Mouse (Mus musculus) embryonic facial prominence, embryonic 15.5 days (tissue): Measurements from ENCODE around the gene Samd3. TPM values are rescaled to one million over a fixed set of nuclear protein-coding genes. Genes with fewer than 3 reads are reported as not detected.
A peak's percentile ranks its signal among the peaks of the same experiment; 100 is the strongest.

ENCODE experiments used
- ATAC-seq: fragments of 200-750 bp; cut with Nextera tagmentation; 2 replicates; pipeline ENCODE4 v1.8.0; 2017; ENCODE audit warnings: low read depth, moderate TSS enrichment; ENCODE audit not compliant: insufficient number of reproducible peaks, low FRiP score, low TSS enrichment
- H3K27ac ChIP-seq: fragments of 300-500 bp; sonication (generic); replicated peaks from 2 replicates; pipeline ENCODE4 v1.5.1; 2015; ENCODE audit warnings: mild to moderate bottlenecking, inconsistent platforms
- H3K27me3 ChIP-seq: fragments of 300-500 bp; sonication (generic); 2 replicates; pipeline ENCODE4 v1.6.1; 2015; ENCODE audit warnings: inconsistent platforms
- H3K36me3 ChIP-seq: fragments of 300-500 bp; sonication (generic); 2 replicates; pipeline ENCODE4 v1.6.1; 2015; ENCODE audit warnings: mild to moderate bottlenecking, inconsistent platforms
- H3K4me1 ChIP-seq: fragments of 300-500 bp; sonication (generic); 2 replicates; pipeline ENCODE4 v1.6.1; 2015; ENCODE audit warnings: inconsistent platforms
- H3K4me2 ChIP-seq: fragments of 300-500 bp; sonication (generic); replicated peaks from 2 replicates; pipeline ENCODE4 v1.6.1; 2015; ENCODE audit warnings: mild to moderate bottlenecking, inconsistent platforms
- H3K4me3 ChIP-seq: fragments of 300-500 bp; sonication (generic); replicated peaks from 2 replicates; pipeline ENCODE4 v1.5.1; 2015; ENCODE audit warnings: mild to moderate bottlenecking, inconsistent platforms
- H3K9ac ChIP-seq: fragments of 300-500 bp; sonication (generic); 2 replicates; pipeline ENCODE4 v1.6.1; 2015; ENCODE audit warnings: inconsistent platforms
- H3K9me3 ChIP-seq: fragments of 300-500 bp; sonication (generic); replicated peaks from 2 replicates; pipeline ENCODE4 v1.6.1; 2016; ENCODE audit warnings: inconsistent platforms
- WGBS: fragments of 180-500 bp; shearing (Covaris S2); methylation state at CpG from one replicate; pipeline ENCODE4 v1.1.7; 2015; 5-methylcytosine and 5-hydroxymethylcytosine counted together
- polyA plus RNA-seq: library from polyadenylated mRNA; unstranded; fragments of >200 nt; fragmentation: Nextera tagmentation; extraction: Ambion mirVana; gene quantifications from 2 replicates; pipeline ENCODE4 v1.2.1, GENCODE M21; 2015

Samd3 gene
- polyA plus RNA-seq, 1 experiment from 2014 or later, result 0.28 TPM

GRCm38 (mm10) chr10:26243203-26243602 is 13.7 kb downstream of the Samd3 start:
- H3K27ac ChIP-seq, result no peak overlapping the region
- whole genome bisulfite sequencing, result 77% methylated on average over 3 of the region's 3 CpGs
- no peak overlapping the region for H3K4me2 ChIP-seq
- H3K27me3 ChIP-seq, result no peaks in the 10 kb centered on the region
- H3K4me1 ChIP-seq, result no peaks in the 10 kb centered on the region
- no peak overlapping the region for H3K9ac ChIP-seq
- no peaks in the 10 kb centered on the region for H3K36me3 ChIP-seq
- H3K4me3 ChIP-seq, result no peak overlapping the region
- no peaks in the 10 kb centered on the region for H3K9me3 ChIP-seq
- ATAC-seq, result no peak

GRCm38 (mm10) chr10:26244466-26244865 is 15.0 kb downstream of the Samd3 start:
- ATAC-seq, result no peak
- Histone ChIP-seq H3K9ac (no peak overlapping the region), H3K27me3 (no peaks in the 10 kb centered on the region), H3K9me3 (no peaks in the 10 kb centered on the region), H3K4me2 (no peak overlapping the region), H3K4me3 (no peak overlapping the region), H3K36me3 (no peaks in the 10 kb centered on the region), H3K4me1 (no peaks in the 10 kb centered on the region), H3K27ac (no peak overlapping the region)
- WGBS, result 82% methylated on average over 6 of the region's 6 CpGs

- no peak overlapping the region for H3K4me3 ChIP-seq
- no peaks in the 10 kb centered on the region for H3K36me3 ChIP-seq
- H3K9ac ChIP-seq, result no peak overlapping the region
- no peak overlapping the region for H3K4me2 ChIP-seq
- H3K27ac ChIP-seq, result no peak overlapping the region
- 70% methylated on average over 7 of the region's 7 CpGs for WGBS
- no peaks in the 10 kb centered on the region for H3K27me3 ChIP-seq
- no peaks in the 10 kb centered on the region for H3K4me1 ChIP-seq
- no peaks in the 10 kb centered on the region for H3K9me3 ChIP-seq
- ATAC-seq, result no peak
Observed at GRCm38 (mm10) chr10:26249426-26250165, 20.1 kb downstream of the Samd3 start.

- 35% methylated on average over 4 of the region's 4 CpGs for WGBS
- ATAC-seq, result no peak
Observed at GRCm38 (mm10) chr10:26259908-26260307, 30.4 kb downstream of the Samd3 start.

GRCm38 (mm10) chr10:26263744-26264459 is 34.4 kb downstream of the Samd3 start:
- no peak overlapping the region for H3K27ac ChIP-seq
- no peaks in the 10 kb centered on the region for H3K4me1 ChIP-seq
- 68% methylated on average over 3 of the region's 3 CpGs for WGBS
- H3K9ac ChIP-seq, result no peak overlapping the region
- no peak overlapping the region for H3K4me2 ChIP-seq
- H3K4me3 ChIP-seq, result no peak overlapping the region
- no peaks in the 10 kb centered on the region for H3K27me3 ChIP-seq
- H3K36me3 ChIP-seq, result no peaks in the 10 kb centered on the region
- no peaks in the 10 kb centered on the region for H3K9me3 ChIP-seq
- no peak for ATAC-seq

More at GRCm38 (mm10) chr10:26259908-26260307, 30.4 kb downstream of the Samd3 start:
- H3K9me3 ChIP-seq, result no peaks in the 10 kb centered on the region
- no peak overlapping the region for H3K4me2 ChIP-seq
- no peaks in the 10 kb centered on the region for H3K27me3 ChIP-seq
- H3K4me1 ChIP-seq, result no peaks in the 10 kb centered on the region
- no peaks in the 10 kb centered on the region for H3K36me3 ChIP-seq
- H3K4me3 ChIP-seq, result no peak overlapping the region
- H3K9ac ChIP-seq, result no peak overlapping the region
- H3K27ac ChIP-seq, result no peak overlapping the region

- H3K4me1 ChIP-seq, result no peaks in the 10 kb centered on the region
- no peak overlapping the region for H3K9ac ChIP-seq
- H3K27ac ChIP-seq, result no peak overlapping the region
- H3K9me3 ChIP-seq, result no peaks in the 10 kb centered on the region
- 92% methylated on average over 6 of the region's 6 CpGs for WGBS
- no peak overlapping the region for H3K4me3 ChIP-seq
- no peaks in the 10 kb centered on the region for H3K27me3 ChIP-seq
- H3K4me2 ChIP-seq, result no peak overlapping the region
- ATAC-seq, result no peak
- H3K36me3 ChIP-seq, result peaks cover 32% of the 10 kb centered on the region
Observed at GRCm38 (mm10) chr10:26275414-26275813, 45.9 kb downstream of the Samd3 start.

GRCm38 (mm10) chr10:26280009-26280408 is 50.5 kb downstream of the Samd3 start:
- Histone ChIP-seq H3K4me1 (no peaks in the 10 kb centered on the region), H3K36me3 (peaks cover 29% of the 10 kb centered on the region), H3K4me2 (no peak overlapping the region), H3K9ac (no peak overlapping the region), H3K4me3 (no peak overlapping the region), H3K27ac (no peak overlapping the region), H3K27me3 (no peaks in the 10 kb centered on the region), H3K9me3 (no peaks in the 10 kb centered on the region)
- WGBS, result 58% methylated on average over 8 of the region's 8 CpGs
- peak; percentile 70 for ATAC-seq

- no peak overlapping the region for H3K9ac ChIP-seq
- H3K4me1 ChIP-seq, result no peaks in the 10 kb centered on the region
- H3K9me3 ChIP-seq, result no peaks in the 10 kb centered on the region
- no peak for ATAC-seq
- H3K36me3 ChIP-seq, result peaks cover 8% of the 10 kb centered on the region
- no peak overlapping the region for H3K27ac ChIP-seq
- no peak overlapping the region for H3K4me2 ChIP-seq
- H3K27me3 ChIP-seq, result no peaks in the 10 kb centered on the region
- no peak overlapping the region for H3K4me3 ChIP-seq
- WGBS, result 83% methylated on average over 7 of the region's 7 CpGs
Observed at GRCm38 (mm10) chr10:26287136-26287535, 57.6 kb downstream of the Samd3 start.

GRCm38 (mm10) chr10:26297200-26297599 is 67.7 kb downstream of the Samd3 start:
- no peak overlapping the region for H3K27ac ChIP-seq
- H3K4me1 ChIP-seq, result no peaks in the 10 kb centered on the region
- WGBS, result 67% methylated on average over 3 of the region's 3 CpGs
- ATAC-seq, result no peak
- peaks cover 21% of the 10 kb centered on the region for H3K36me3 ChIP-seq
- H3K4me3 ChIP-seq, result no peak overlapping the region
- no peak overlapping the region for H3K4me2 ChIP-seq
- no peak overlapping the region for H3K9ac ChIP-seq
- H3K27me3 ChIP-seq, result no peaks in the 10 kb centered on the region
- H3K9me3 ChIP-seq, result no peaks in the 10 kb centered on the region

GRCm38 (mm10) chr10:26297626-26298025 is 68.1 kb downstream of the Samd3 start:
- 80% methylated on average over 7 of the region's 7 CpGs for WGBS
- Histone ChIP-seq H3K9me3 (no peaks in the 10 kb centered on the region), H3K4me3 (no peak overlapping the region), H3K4me1 (no peaks in the 10 kb centered on the region), H3K27me3 (no peaks in the 10 kb centered on the region), H3K36me3 (peaks cover 17% of the 10 kb centered on the region), H3K27ac (no peak overlapping the region), H3K4me2 (no peak overlapping the region), H3K9ac (no peak overlapping the region)
- ATAC-seq, result no peak

- no peak overlapping the region for H3K4me3 ChIP-seq
- no peaks in the 10 kb centered on the region for H3K9me3 ChIP-seq
- H3K27ac ChIP-seq, result no peak overlapping the region
- WGBS, result 68% methylated on average over 4 of the region's 4 CpGs
- no peak for ATAC-seq
- H3K4me1 ChIP-seq, result no peaks in the 10 kb centered on the region
- H3K36me3 ChIP-seq, result peaks cover 14% of the 10 kb centered on the region; the same call in 1 of the 2 replicates
- H3K9ac ChIP-seq, result no peak overlapping the region
- no peak overlapping the region for H3K4me2 ChIP-seq
- H3K27me3 ChIP-seq, result no peaks in the 10 kb centered on the region
Observed at GRCm38 (mm10) chr10:26302336-26302735, 72.8 kb downstream of the Samd3 start.
